Mouse (Mus musculus) thymus, adult 2 months (tissue): Measurements from ENCODE around the gene Gm20388.

ENCODE experiments used
- CTCF ChIP-seq: fragments of 200-500 bp; IDR thresholded peaks from 2 replicates; pipeline ENCODE4 v1.5.1; 2012; ENCODE audit warnings: mild to moderate bottlenecking, control low read depth, low read length, moderate library complexity, borderline replicate concordance; ENCODE audit not compliant: control insufficient read depth, poor library complexity, insufficient read depth; ENCODE audit errors: extremely low read depth
- POLR2A ChIP-seq: fragments of 200-500 bp; IDR thresholded peaks from 2 replicates; pipeline ENCODE4 v1.6.1; 2012; ENCODE audit warnings: mild to moderate bottlenecking, low read length, control low read depth, moderate library complexity; ENCODE audit not compliant: control insufficient read depth, poor library complexity, insufficient read depth; ENCODE audit errors: extremely low read depth

- no peak for TF ChIP-seq POLR2A
- no peak for TF ChIP-seq CTCF
Measured at GRCm38 (mm10) chr8:121843184-121843733, 1932.6 kb downstream of the Gm20388 start.
